In the genomic region with DNA sequence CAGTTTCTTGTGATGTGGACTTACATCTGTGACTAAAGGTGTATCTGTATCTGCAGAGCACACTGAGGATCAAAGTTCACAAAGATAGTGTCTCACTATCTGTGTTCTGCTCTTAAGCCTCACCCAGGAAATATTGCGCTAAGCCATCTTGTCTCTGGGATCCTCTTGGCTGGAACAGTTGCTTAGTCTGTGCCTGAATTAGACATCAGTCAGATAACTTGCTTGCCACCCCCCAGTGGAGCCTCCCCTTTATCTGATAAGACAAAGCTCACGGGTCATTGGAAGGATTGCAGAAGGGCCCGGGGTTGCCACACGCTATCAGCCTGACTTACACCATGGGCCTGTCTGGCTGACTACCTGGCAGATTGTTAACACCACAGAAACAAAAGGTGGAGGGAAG, we compare ENCODE assay signal across 32 mouse cellular contexts. TPM values are rescaled to one million over a fixed set of nuclear protein-coding genes. Genes with fewer than 3 reads are reported as not detected.
DNase-seq lines count a peak whose midpoint lies in the region; ATAC-seq and TF ChIP-seq lines count a peak whose summit lies in the region.
"Had no signal": no experiment of that assay in that cellular context is flagged by ENCODE, and none has a peak within 500 bp of the region (broad histone marks: within the 10 kb centered on the region; RNA-seq: fewer than 3 reads in every experiment).

No protein-coding gene starts in this region.

- DNase-seq in liver, embryonic 13.5 days, result no peak
- DNase-seq in c-Kit-positive CD71-positive TER-119-positive erythroid progenitor cells, embryonic 14.5 days (ENCODE audit: low spot score), result no peak
- DNase-seq in midbrain, embryonic 11.5 days (ENCODE audit: low spot score, missing footprints), result no peak
- no peak for DNase-seq in urinary bladder, postnatal 4 days (ENCODE audit: low spot score in 2 of 2)
- no peak for DNase-seq in left cerebral cortex, adult 2 months (ENCODE audit: extremely low spot score in 1 of 2, low spot score in 2 of 2)
- DNase-seq: adrenal gland, adult 2 months; B cell, adult 2 months; cerebellum, adult 8-10 months; kidney, postnatal 36 days; lung, postnatal 4 days; thymus, postnatal 14 days had no signal

- H3K27ac ChIP-seq in bone marrow, adult 2 months (ENCODE audit: control insufficient read depth, insufficient read depth, low read depth, low read length, poor library complexity), result peak overlapping the region; percentile 96
- H3K27ac ChIP-seq in intestine, embryonic 16.5 days (ENCODE audit: low read length), result peak overlapping the region; percentile 92
- no peak overlapping the region for H3K27ac ChIP-seq in liver, embryonic 13.5 days
- H3K27ac ChIP-seq in midbrain, embryonic 11.5 days (ENCODE audit: low read depth, low read length), result no peak overlapping the region
- H3K27ac ChIP-seq in left cerebral cortex, adult 2 months, result no peak overlapping the region
- H3K27ac ChIP-seq: embryonic facial prominence, embryonic 15.5 days; hindbrain, embryonic 13.5 days; lung, embryonic 15.5 days; midbrain, embryonic 12.5 days had no signal

- H3K4me2 ChIP-seq in intestine, embryonic 16.5 days (ENCODE audit: low read depth, low read length), result no peak overlapping the region
- H3K4me2 ChIP-seq in liver, embryonic 13.5 days, result no peak overlapping the region
- no peak overlapping the region for H3K4me2 ChIP-seq in midbrain, embryonic 11.5 days
- H3K4me2 ChIP-seq: embryonic facial prominence, embryonic 15.5 days; heart, embryonic 11.5 days; hindbrain, embryonic 13.5 days; lung, embryonic 15.5 days; midbrain, embryonic 12.5 days had no signal

- no peak overlapping the region for H3K4me3 ChIP-seq in bone marrow, adult 2 months (replicated peaks; ENCODE audit: control insufficient read depth, low read depth, low read length)
- H3K4me3 ChIP-seq in intestine, embryonic 16.5 days (ENCODE audit: low read length), result no peak overlapping the region
- H3K4me3 ChIP-seq in liver, embryonic 13.5 days (replicated peaks), result no peak overlapping the region
- H3K4me3 ChIP-seq in midbrain, embryonic 11.5 days (ENCODE audit: low read depth, low read length), result no peak overlapping the region
- no peak overlapping the region for H3K4me3 ChIP-seq in left cerebral cortex, adult 2 months
- H3K4me3 ChIP-seq: embryonic facial prominence, embryonic 15.5 days; hindbrain, embryonic 13.5 days; lung, embryonic 15.5 days; midbrain, embryonic 12.5 days had no signal

- peaks cover 18% of the 10 kb centered on the region for H3K36me3 ChIP-seq in intestine, embryonic 16.5 days (ENCODE audit: control insufficient read depth, insufficient read depth, low read length)
- peaks cover 20% of the 10 kb centered on the region for H3K36me3 ChIP-seq in liver, embryonic 13.5 days
- H3K36me3 ChIP-seq in midbrain, embryonic 11.5 days (ENCODE audit: control insufficient read depth, insufficient read depth, low read length), result peaks cover 10% of the 10 kb centered on the region

- TF ChIP-seq POLR2A in bone marrow, adult 2 months (IDR thresholded peaks at IDR 0.05; ENCODE audit: borderline replicate concordance, control insufficient read depth, low read depth, low read length), result no peak

- TF ChIP-seq CTCF in bone marrow, adult 2 months (IDR thresholded peaks at IDR 0.05; ENCODE audit: control insufficient read depth, insufficient read depth, low read length), result no peak
- no peak for TF ChIP-seq CTCF in left cerebral cortex, adult 2 months (IDR thresholded peaks at IDR 0.05)

- 35% methylated on average over 4 of the region's 4 CpGs for WGBS in bone marrow, adult 2 months
- 64% methylated on average over 4 of the region's 4 CpGs for WGBS in intestine, embryonic 16.5 days
- 38% methylated on average over 4 of the region's 4 CpGs for WGBS in liver, embryonic 13.5 days (ENCODE audit: insufficient replicate concordance)
- WGBS in midbrain, embryonic 11.5 days, result 94% methylated on average over 4 of the region's 4 CpGs

- no peaks in the 10 kb centered on the region for H3K27me3 ChIP-seq in intestine, embryonic 16.5 days (replicated peaks; ENCODE audit: control insufficient read depth, insufficient read depth, low read length)
- no peaks in the 10 kb centered on the region for H3K27me3 ChIP-seq in liver, embryonic 13.5 days
- H3K27me3 ChIP-seq in midbrain, embryonic 11.5 days (ENCODE audit: control insufficient read depth, insufficient read depth, low read length), result no peaks in the 10 kb centered on the region
- H3K27me3 ChIP-seq: CH12.LX; embryonic facial prominence, embryonic 15.5 days; hindbrain, embryonic 13.5 days; lung, embryonic 15.5 days; midbrain, embryonic 12.5 days had no signal

- ATAC-seq in intestine, embryonic 16.5 days, result peak; percentile 83
- peak; percentile 52; the same call in 1 of the 2 replicates for ATAC-seq in liver, embryonic 13.5 days (ENCODE audit: low read depth)
- peak; percentile 30; the same call in 1 of the 2 replicates for ATAC-seq in megakaryocyte-erythroid progenitor cell, adult 5-6 weeks (replicated peaks; ENCODE audit: low FRiP score, low TSS enrichment, poor library complexity, severe bottlenecking)
- ATAC-seq in midbrain, embryonic 11.5 days (ENCODE audit: low FRiP score), result no peak
- ATAC-seq: forebrain, embryonic 14.5 days; inflammation-experienced regulatory T-cells, adult 6 months had no signal

- no peak overlapping the region for H3K9ac ChIP-seq in intestine, embryonic 16.5 days (ENCODE audit: low read depth, low read length)
- H3K9ac ChIP-seq in liver, embryonic 13.5 days, result no peak overlapping the region
- no peak overlapping the region for H3K9ac ChIP-seq in midbrain, embryonic 11.5 days (ENCODE audit: low read length)
- H3K9ac ChIP-seq: embryonic facial prominence, embryonic 15.5 days; hindbrain, embryonic 13.5 days; lung, embryonic 15.5 days; midbrain, embryonic 12.5 days had no signal

- peaks cover 7% of the 10 kb centered on the region; the same call in 1 of the 2 replicates for H3K4me1 ChIP-seq in bone marrow, adult 2 months (ENCODE audit: control insufficient read depth, insufficient read depth, low read length)
- H3K4me1 ChIP-seq in intestine, embryonic 16.5 days (ENCODE audit: control insufficient read depth, insufficient read depth, low read length), result peaks cover 20% of the 10 kb centered on the region
- peaks cover 18% of the 10 kb centered on the region for H3K4me1 ChIP-seq in liver, embryonic 13.5 days (replicated peaks)
- H3K4me1 ChIP-seq in midbrain, embryonic 11.5 days (ENCODE audit: control insufficient read depth, insufficient read depth, low read length), result no peaks in the 10 kb centered on the region
- H3K4me1 ChIP-seq: embryonic facial prominence, embryonic 15.5 days; hindbrain, embryonic 13.5 days; midbrain, embryonic 12.5 days had no signal

- intact Hi-C loops in left cerebral cortex, adult 2 months (cut with DNase I), result no loop called here

- H3K9me3 ChIP-seq in intestine, embryonic 16.5 days (ENCODE audit: control insufficient read depth, low read length), result no peaks in the 10 kb centered on the region
- no peaks in the 10 kb centered on the region for H3K9me3 ChIP-seq in liver, embryonic 13.5 days (replicated peaks)
- H3K9me3 ChIP-seq in midbrain, embryonic 11.5 days (ENCODE audit: control insufficient read depth, low read length), result no peaks in the 10 kb centered on the region
- H3K9me3 ChIP-seq: embryonic facial prominence, embryonic 15.5 days; G1E; hindbrain, embryonic 13.5 days; lung, embryonic 15.5 days; midbrain, embryonic 12.5 days had no signal

RNA-seq across cellular contexts. Expression of a gene that starts 14.0 kb away (rescaled TPM):
- 6.9 and 11.9 TPM in 2 replicates for polyA plus RNA-seq in bone marrow, adult 2 months (2011; ENCODE audit: insufficient read depth, insufficient read length, low replicate concordance, missing spikeins)
- polyA plus RNA-seq in intestine, embryonic 16.5 days (2015; fragmentation: Nextera tagmentation; extraction: Ambion mirVana), result 60.0 and 64.5 TPM in 2 replicates
- polyA plus RNA-seq in liver, embryonic 13.5 days (2015; fragmentation: Nextera tagmentation; extraction: Ambion mirVana), result 15.2 and 15.6 TPM in 2 replicates
- total RNA-seq in megakaryocyte-erythroid progenitor cell, adult 5-6 weeks (2014; fragmentation: Nextera tagmentation), result 13.6 and 20.9 TPM in 2 replicates
- total RNA-seq in megakaryocyte-erythroid progenitor cell, adult 5-6 weeks (2017), result 4.2 and 7.2 TPM in 2 replicates
- polyA plus RNA-seq in midbrain, embryonic 11.5 days (2014; fragmentation: Nextera tagmentation; extraction: Ambion mirVana), result 32.1 and 35.3 TPM in 2 replicates
- 10 to 100 TPM; 28.8 to 30.1 TPM for total RNA-seq in left cerebral cortex, adult 2 months (2021)
- total RNA-seq: monocyte, adult 5-6 weeks had no signal

RNA-seq across cellular contexts. Expression of a gene that starts 14.2 kb away (rescaled TPM):
- polyA plus RNA-seq in bone marrow, adult 2 months (2011; ENCODE audit: insufficient read depth, insufficient read length, low replicate concordance, missing spikeins), result not detected in 2 replicates
- polyA plus RNA-seq in intestine, embryonic 16.5 days (2015; fragmentation: Nextera tagmentation; extraction: Ambion mirVana), result 0.66 TPM in 1 of 2 replicates, not detected in the other
- polyA plus RNA-seq in liver, embryonic 13.5 days (2015; fragmentation: Nextera tagmentation; extraction: Ambion mirVana), result not detected in 2 replicates
- total RNA-seq in megakaryocyte-erythroid progenitor cell, adult 5-6 weeks (2014; fragmentation: Nextera tagmentation), result 3.6 TPM in 1 of 2 replicates, not detected in the other
- total RNA-seq in megakaryocyte-erythroid progenitor cell, adult 5-6 weeks (2017), result not detected in 2 replicates
- not detected in 2 replicates for polyA plus RNA-seq in midbrain, embryonic 11.5 days (2014; fragmentation: Nextera tagmentation; extraction: Ambion mirVana)
- total RNA-seq in left cerebral cortex, adult 2 months (2021), result not detected
- total RNA-seq: adrenal gland, adult 2 months; adrenal gland, postnatal 4 days; CH12.LX; common myeloid progenitor, adult 5-6 weeks; gastrocnemius, adult 8-10 months; left cerebral cortex, adult 18-20 months; monocyte, adult 5-6 weeks had no signal
- polyA plus RNA-seq: adrenal gland, adult 2 months; embryonic facial prominence, embryonic 15.5 days; forebrain, embryonic 14.5 days; frontal cortex, adult 2 months; G1E; heart, postnatal 0 days; hindbrain, embryonic 13.5 days; inflammation-experienced regulatory T-cells, adult 6 months; limb, embryonic 14.5 days; lung, embryonic 15.5 days had no signal

RNA-seq across cellular contexts. Expression of a gene that starts 15.0 kb away (rescaled TPM):
- 17.8 and 20.9 TPM in 2 replicates for polyA plus RNA-seq in bone marrow, adult 2 months (2011; ENCODE audit: insufficient read depth, insufficient read length, low replicate concordance, missing spikeins)
- 37.5 and 38.0 TPM in 2 replicates for polyA plus RNA-seq in intestine, embryonic 16.5 days (2015; fragmentation: Nextera tagmentation; extraction: Ambion mirVana)
- 16.2 and 19.1 TPM in 2 replicates for polyA plus RNA-seq in liver, embryonic 13.5 days (2015; fragmentation: Nextera tagmentation; extraction: Ambion mirVana)
- 36.2 and 44.9 TPM in 2 replicates for total RNA-seq in megakaryocyte-erythroid progenitor cell, adult 5-6 weeks (2014; fragmentation: Nextera tagmentation)
- total RNA-seq in megakaryocyte-erythroid progenitor cell, adult 5-6 weeks (2017), result 28.5 and 65.2 TPM in 2 replicates
- polyA plus RNA-seq in midbrain, embryonic 11.5 days (2014; fragmentation: Nextera tagmentation; extraction: Ambion mirVana), result 25.9 and 29.1 TPM in 2 replicates
- total RNA-seq in left cerebral cortex, adult 2 months (2021), result 10 to 100 TPM; 40.9 to 50.4 TPM

RNA-seq across cellular contexts. Expression of a gene that starts 21.8 kb away (rescaled TPM):
- polyA plus RNA-seq in bone marrow, adult 2 months (2011; ENCODE audit: insufficient read depth, insufficient read length, low replicate concordance, missing spikeins), result not detected in 2 replicates
- 0.56 and 0.70 TPM in 2 replicates for polyA plus RNA-seq in intestine, embryonic 16.5 days (2015; fragmentation: Nextera tagmentation; extraction: Ambion mirVana)
- 0.30 TPM in 2 replicates for polyA plus RNA-seq in liver, embryonic 13.5 days (2015; fragmentation: Nextera tagmentation; extraction: Ambion mirVana)
- not detected in 2 replicates for total RNA-seq in megakaryocyte-erythroid progenitor cell, adult 5-6 weeks (2014; fragmentation: Nextera tagmentation)
- total RNA-seq in megakaryocyte-erythroid progenitor cell, adult 5-6 weeks (2017), result not detected in 2 replicates
- polyA plus RNA-seq in midbrain, embryonic 11.5 days (2014; fragmentation: Nextera tagmentation; extraction: Ambion mirVana), result not detected in 2 replicates
- 1 to 10 TPM; 1.7 to 2.0 TPM for total RNA-seq in left cerebral cortex, adult 2 months (2021)
- total RNA-seq: adrenal gland, adult 2 months; CH12.LX; common myeloid progenitor, adult 5-6 weeks; G1E; gastrocnemius, adult 8-10 months; monocyte, adult 5-6 weeks; neutrophil, adult 5-6 weeks had no signal
- polyA plus RNA-seq: adrenal gland, adult 2 months; embryonic facial prominence, embryonic 15.5 days; forebrain, embryonic 14.5 days; G1E; heart, embryonic 11.5 days; heart, postnatal 0 days; hindbrain, embryonic 13.5 days; inflammation-experienced regulatory T-cells, adult 6 months; midbrain, embryonic 12.5 days had no signal

RNA-seq across cellular contexts. Expression of a gene that starts 29.1 kb away (rescaled TPM):
- polyA plus RNA-seq in bone marrow, adult 2 months (2011; ENCODE audit: insufficient read depth, insufficient read length, low replicate concordance, missing spikeins), result 9.7 and 30.6 TPM in 2 replicates
- 43.0 and 57.6 TPM in 2 replicates for polyA plus RNA-seq in intestine, embryonic 16.5 days (2015; fragmentation: Nextera tagmentation; extraction: Ambion mirVana)
- 2.3 and 2.4 TPM in 2 replicates for polyA plus RNA-seq in liver, embryonic 13.5 days (2015; fragmentation: Nextera tagmentation; extraction: Ambion mirVana)
- total RNA-seq in megakaryocyte-erythroid progenitor cell, adult 5-6 weeks (2014; fragmentation: Nextera tagmentation), result 3.6 and 5.5 TPM in 2 replicates
- 2.1 and 3.3 TPM in 2 replicates for total RNA-seq in megakaryocyte-erythroid progenitor cell, adult 5-6 weeks (2017)
- 15.2 and 15.9 TPM in 2 replicates for polyA plus RNA-seq in midbrain, embryonic 11.5 days (2014; fragmentation: Nextera tagmentation; extraction: Ambion mirVana)
- 10 to 100 TPM; 74.7 to 80.7 TPM for total RNA-seq in left cerebral cortex, adult 2 months (2021)

Comparison
In these comparisons a context has a peak if more than half of its experiments do, and no peak if none do; other contexts are left out.
1. H3K27ac ChIP-seq: peak in bone marrow, adult 2 months (single experiment) and intestine, embryonic 16.5 days (single experiment); none in liver, embryonic 13.5 days (single experiment), midbrain, embryonic 11.5 days (single experiment) and left cerebral cortex, adult 2 months (single experiment).